Mouse (Mus musculus) limb, embryonic 14.5 days (tissue): Measurements from ENCODE around the gene Cacna2d3. TPM values are rescaled to one million over a fixed set of nuclear protein-coding genes. Genes with fewer than 3 reads are reported as not detected.

ENCODE experiments used
- ATAC-seq: fragments of 200-750 bp; cut with Nextera tagmentation; 2 replicates; pipeline ENCODE4 v1.8.0; 2017; ENCODE audit warnings: low read depth, moderate number of reproducible peaks, moderate TSS enrichment; ENCODE audit not compliant: low FRiP score
- DNase-seq: peaks from one replicate; pipeline ENCODE4 v3.0.0-alpha.2; 2015; ENCODE audit warnings: low spot score
- H3K27ac ChIP-seq: fragments of 300-500 bp; sonication (generic); replicated peaks from 2 replicates; pipeline ENCODE4 v1.5.1; 2014; ENCODE audit warnings: low read depth, mild to moderate bottlenecking, low read length, moderate library complexity, mixed read lengths
- H3K27me3 ChIP-seq: fragments of 300-500 bp; sonication (generic); 2 replicates; pipeline ENCODE4 v1.6.1; 2014; ENCODE audit warnings: low read length, mixed read lengths; ENCODE audit not compliant: control insufficient read depth, insufficient read depth
- H3K36me3 ChIP-seq: fragments of 300-500 bp; sonication (generic); 2 replicates; pipeline ENCODE4 v1.6.1; 2014; ENCODE audit warnings: mild to moderate bottlenecking, low read length, moderate library complexity, mixed read lengths; ENCODE audit not compliant: control insufficient read depth, insufficient read depth
- H3K4me1 ChIP-seq: fragments of 300-500 bp; sonication (generic); 2 replicates; pipeline ENCODE4 v1.6.1; 2014; ENCODE audit warnings: antibody characterized with exemption, low read length, mixed read lengths; ENCODE audit not compliant: control insufficient read depth, insufficient read depth
- H3K4me2 ChIP-seq: fragments of 300-500 bp; sonication (generic); replicated peaks from 2 replicates; pipeline ENCODE4 v1.6.1; 2014; ENCODE audit warnings: low read depth, mild to moderate bottlenecking, low read length, moderate library complexity; ENCODE audit not compliant: severe bottlenecking
- H3K4me3 ChIP-seq: fragments of 300-500 bp; sonication (generic); replicated peaks from 2 replicates; pipeline ENCODE4 v1.5.1; 2014; ENCODE audit warnings: low read length
- H3K9ac ChIP-seq: fragments of 300-500 bp; sonication (generic); 2 replicates; pipeline ENCODE4 v1.6.1; 2014; ENCODE audit warnings: mild to moderate bottlenecking, low read depth, low read length, moderate library complexity; ENCODE audit not compliant: severe bottlenecking
- H3K9me3 ChIP-seq: fragments of 300-500 bp; sonication (generic); 2 replicates; pipeline ENCODE4 v1.6.1; 2016; ENCODE audit warnings: low read length; ENCODE audit not compliant: control insufficient read depth
- POLR2A ChIP-seq: fragments of 200-500 bp; IDR thresholded peaks from 2 replicates; pipeline ENCODE4 v1.8.0; 2012; ENCODE audit warnings: inconsistent platforms, mild to moderate bottlenecking, moderate library complexity, borderline replicate concordance; ENCODE audit not compliant: insufficient read depth, insufficient read length; ENCODE audit errors: extremely low read depth
- WGBS: fragments of 180-500 bp; shearing (Covaris S2); extraction: QIAGEN DNeasy Blood & Tissue Kit; methylation state at CpG from one replicate; pipeline ENCODE4 v1.1.7; 2014; 5-methylcytosine and 5-hydroxymethylcytosine counted together
- polyA plus RNA-seq, 2 experiments: library from polyadenylated mRNA; depleted of rRNA in 1 of 2; stranded (reverse) in 1 of 2; unstranded in 1 of 2; fragments of >200 nt; fragmentation: Nextera tagmentation in 1 of 2; extraction: Ambion mirVana in 1 of 2; gene quantifications; 2 replicates each; pipeline versions ENCODE4 v1.2.1 to v1.2.3; 2012 to 2014

Cacna2d3 gene
- polyA plus RNA-seq, 2 experiments, result 4.9 to 6.3 TPM

- Histone ChIP-seq H3K27me3 (no peaks in the 10 kb centered on the region), H3K4me2 (no peak overlapping the region), H3K9me3 (no peaks in the 10 kb centered on the region), H3K4me1 (peaks cover 20% of the 10 kb centered on the region), H3K9ac (no peak overlapping the region), H3K36me3 (no peaks in the 10 kb centered on the region), H3K4me3 (no peak overlapping the region), H3K27ac (no peak overlapping the region)
- ATAC-seq (peak; percentile 83), DNase-seq (peak; percentile 69)
- TF ChIP-seq POLR2A, result no peak
- 17% methylated on average over 6 of the region's 6 CpGs for WGBS
Observed at GRCm38 (mm10) chr14:28958131-28959015, 763.3 kb downstream of the Cacna2d3 start.

DNA sequence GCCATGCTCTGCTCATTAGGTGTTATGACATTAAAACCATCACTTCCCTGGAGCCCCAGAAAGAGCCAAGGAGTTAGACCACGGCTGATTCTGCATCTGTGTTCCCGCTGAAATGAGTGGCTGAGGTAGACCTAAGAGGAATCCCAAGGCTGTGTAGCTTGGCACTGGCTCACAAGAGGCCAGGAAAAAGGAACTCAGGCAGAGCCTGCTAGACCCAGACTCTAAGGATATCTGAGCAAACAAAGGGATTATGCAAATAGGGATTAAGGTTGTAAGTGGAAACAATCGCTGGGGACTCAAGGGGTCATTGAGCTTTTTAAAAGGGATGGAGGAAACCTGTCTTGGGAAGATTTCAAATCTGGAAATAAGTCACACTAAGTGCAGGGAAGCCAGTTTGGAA, 766.5 kb downstream of the Cacna2d3 start:
- TF ChIP-seq POLR2A, result no peak
- DNase-seq, result no peak
- no peak for ATAC-seq
- 15% methylated on average over 3 of the region's 3 CpGs for WGBS
- H3K9me3 ChIP-seq, result no peaks in the 10 kb centered on the region
- H3K4me3 ChIP-seq, result no peak overlapping the region
- H3K27ac ChIP-seq, result no peak overlapping the region
- H3K27me3 ChIP-seq, result no peaks in the 10 kb centered on the region
- H3K4me1 ChIP-seq, result peaks cover 20% of the 10 kb centered on the region
- H3K36me3 ChIP-seq, result no peaks in the 10 kb centered on the region
- no peak overlapping the region for H3K9ac ChIP-seq
- H3K4me2 ChIP-seq, result no peak overlapping the region

- Histone ChIP-seq H3K9ac (no peak overlapping the region), H3K36me3 (no peaks in the 10 kb centered on the region), H3K4me1 (peaks cover 20% of the 10 kb centered on the region), H3K27me3 (no peaks in the 10 kb centered on the region), H3K27ac (no peak overlapping the region), H3K9me3 (no peaks in the 10 kb centered on the region), H3K4me3 (no peak overlapping the region), H3K4me2 (no peak overlapping the region)
- WGBS, result 18% methylated on average over 3 of the region's 3 CpGs
- no peak for DNase-seq
- TF ChIP-seq POLR2A, result no peak
- no peak for ATAC-seq
Observed at GRCm38 (mm10) chr14:28954588-28954987, 767.1 kb downstream of the Cacna2d3 start.

DNA sequence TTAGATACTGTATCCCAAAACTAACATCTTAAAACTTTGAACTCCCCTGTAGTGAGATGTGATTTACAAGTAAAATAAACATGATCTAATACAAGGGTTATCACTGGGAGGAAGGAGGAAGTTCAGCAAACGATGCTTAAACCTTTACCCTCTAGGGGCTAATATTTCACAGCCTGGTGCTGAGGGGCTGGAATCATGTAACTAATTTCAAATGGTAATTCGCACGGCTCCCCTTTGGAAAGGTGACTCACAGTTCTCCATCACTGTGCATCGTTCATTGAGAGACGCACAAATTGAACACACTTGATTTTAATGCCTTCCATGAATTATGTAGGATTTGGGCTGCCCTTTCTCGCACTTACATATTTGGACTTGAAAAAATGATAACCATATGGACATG, 767.6 kb downstream of the Cacna2d3 start:
- no peaks in the 10 kb centered on the region for H3K36me3 ChIP-seq
- H3K27me3 ChIP-seq, result no peaks in the 10 kb centered on the region
- ATAC-seq (no peak), DNase-seq (no peak)
- WGBS, result 20% methylated on average over 6 of the region's 6 CpGs
- H3K4me1 ChIP-seq, result peaks cover 20% of the 10 kb centered on the region
- H3K4me3 ChIP-seq, result no peak overlapping the region
- no peak overlapping the region for H3K27ac ChIP-seq
- no peak for TF ChIP-seq POLR2A
- H3K4me2 ChIP-seq, result no peak overlapping the region
- H3K9me3 ChIP-seq, result no peaks in the 10 kb centered on the region
- no peak overlapping the region for H3K9ac ChIP-seq

DNA sequence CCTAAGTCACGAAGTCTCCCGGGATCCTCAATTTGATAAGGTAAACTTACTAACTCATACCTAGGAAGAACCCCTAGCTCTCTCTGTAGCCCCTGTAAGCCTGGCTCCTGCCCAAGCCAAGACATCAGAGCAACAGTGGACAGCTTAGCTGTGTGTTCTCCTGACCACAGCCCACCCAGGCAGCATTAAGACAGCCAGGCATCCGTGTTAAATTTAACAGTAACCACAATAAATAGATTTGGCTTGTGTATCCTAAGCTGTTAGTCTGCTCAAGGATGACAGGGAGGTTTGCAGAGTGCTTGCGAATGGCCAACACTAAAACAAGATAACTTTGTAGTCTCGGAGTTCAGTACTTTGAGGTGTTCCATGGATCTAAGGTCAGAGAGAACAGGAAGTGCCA, 768.3 kb downstream of the Cacna2d3 start:
- H3K36me3 ChIP-seq, result no peaks in the 10 kb centered on the region
- no peaks in the 10 kb centered on the region for H3K27me3 ChIP-seq
- H3K4me2 ChIP-seq, result no peak overlapping the region
- ATAC-seq, result no peak
- no peaks in the 10 kb centered on the region for H3K9me3 ChIP-seq
- no peak overlapping the region for H3K9ac ChIP-seq
- no peak for TF ChIP-seq POLR2A
- DNase-seq, result no peak
- peaks cover 15% of the 10 kb centered on the region for H3K4me1 ChIP-seq
- H3K27ac ChIP-seq, result no peak overlapping the region
- H3K4me3 ChIP-seq, result no peak overlapping the region
- WGBS, result 46% methylated on average over 5 of the region's 5 CpGs
